In genomic region chr6:134402914-134403683, GRCm38 (mm10) we compare ENCODE assay signal across 8 mouse cellular contexts. TPM values are rescaled to one million over a fixed set of nuclear protein-coding genes. Genes with fewer than 3 reads are reported as not detected.
A peak's percentile ranks its signal among the peaks of the same experiment; 100 is the strongest.
DNase-seq lines count a peak whose midpoint lies in the region; ATAC-seq lines count a peak whose summit lies in the region.

No protein-coding gene starts in this region.

- H3K9me3 ChIP-seq in stomach, embryonic 15.5 days, result no peaks in the 10 kb centered on the region

- no peaks in the 10 kb centered on the region for H3K4me1 ChIP-seq in stomach, embryonic 15.5 days

- H3K36me3 ChIP-seq in stomach, embryonic 15.5 days, result no peaks in the 10 kb centered on the region

- peak overlapping the region; percentile 34 for H3K4me2 ChIP-seq in stomach, embryonic 15.5 days

- no peaks in the 10 kb centered on the region for H3K27me3 ChIP-seq in stomach, embryonic 15.5 days (replicated peaks)

- ATAC-seq in erythroblast, adult 5-6 weeks (replicated peaks; ENCODE audit: low FRiP score, poor library complexity, severe bottlenecking), result peak; percentile 63; the same call in 1 of the 2 replicates
- peak; percentile 89 for ATAC-seq in megakaryocyte-erythroid progenitor cell, adult 5-6 weeks (replicated peaks; ENCODE audit: low FRiP score, low TSS enrichment, poor library complexity, severe bottlenecking)
- peak; percentile 40 for ATAC-seq in stomach, embryonic 15.5 days (ENCODE audit: insufficient read depth, low FRiP score, low read depth)

- H3K27ac ChIP-seq in stomach, embryonic 15.5 days, result peak overlapping the region; percentile 67

- H3K9ac ChIP-seq in stomach, embryonic 15.5 days, result no peak overlapping the region

- peak; percentile 59 to 68 for DNase-seq in cerebellum, postnatal 4 days (ENCODE audit: low spot score in 2 of 2)
- DNase-seq in cerebellum, adult 11 months, result no peak
- DNase-seq in ZHBTc4 (ENCODE audit: low read depth, low spot score), result peak; percentile 94
- peak; percentile 90 for DNase-seq in induced T-regulatory cell, adult 2 months (ENCODE audit: low read depth)
- DNase-seq in left cerebral cortex, adult 8-10 months (ENCODE audit: low spot score in 2 of 2), result peak; percentile 27 to 39

- 41% methylated on average over 16 of the region's 16 CpGs for WGBS in stomach, embryonic 15.5 days

- H3K4me3 ChIP-seq in stomach, embryonic 15.5 days (replicated peaks), result 0 out of 2 replicates have a peak overlapping the region, but pooled peaks have one; percentile 9

RNA-seq across cellular contexts. Expression of gene Bcl2l14, which starts 7.0 kb away (rescaled TPM):
- not detected in 2 replicates for total RNA-seq in erythroblast, adult 5-6 weeks (2015; ENCODE audit: low replicate concordance)
- not detected in 2 replicates for total RNA-seq in erythroblast, adult 5-6 weeks (2017; ENCODE audit: low replicate concordance)
- total RNA-seq in left cerebral cortex, adult 8-10 months (2022), result not detected
- 1.0 and 1.4 TPM in 2 replicates for total RNA-seq in megakaryocyte-erythroid progenitor cell, adult 5-6 weeks (2014; fragmentation: Nextera tagmentation)
- total RNA-seq in megakaryocyte-erythroid progenitor cell, adult 5-6 weeks (2017), result 0.88 TPM in 1 of 2 replicates, not detected in the other
- 12.0 and 13.1 TPM in 2 replicates for polyA plus RNA-seq in stomach, embryonic 15.5 days (2015; fragmentation: Nextera tagmentation; extraction: Ambion mirVana)
